Mouse (Mus musculus): Measurements from ENCODE around the gene Cpped1. TPM values are rescaled to one million over a fixed set of nuclear protein-coding genes. Genes with fewer than 3 reads are reported as not detected.

Gene Cpped1
- polyA plus RNA-seq, 1 experiment from 2014 or later: 17.6 TPM

DNA sequence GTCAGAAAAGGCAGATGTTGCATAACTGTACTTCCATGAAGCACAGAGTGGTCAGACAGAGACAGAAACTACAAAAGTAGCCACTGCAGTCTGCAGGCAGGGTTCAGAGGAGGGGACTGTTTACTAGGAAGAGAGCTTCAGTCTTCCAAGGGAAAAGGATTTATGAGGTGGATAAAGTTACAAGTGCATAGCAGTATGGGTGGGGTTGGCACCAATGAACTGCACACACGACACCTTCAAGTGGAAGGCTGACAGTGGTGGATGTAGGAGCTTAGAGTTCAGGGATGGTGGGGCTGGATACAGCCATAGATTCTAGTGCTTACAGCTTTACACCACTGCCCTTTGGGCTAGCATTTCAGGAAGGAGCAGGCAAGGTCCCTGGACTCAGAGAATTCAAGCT is 75.8 kb downstream of the Cpped1 start:
- Histone ChIP-seq H3K9ac (replicated peaks) (no peak overlapping the region), H3K4me2 (replicated peaks) (no peak overlapping the region)
- 86% methylated on average over 1 of the region's 1 CpGs for WGBS

DNA sequence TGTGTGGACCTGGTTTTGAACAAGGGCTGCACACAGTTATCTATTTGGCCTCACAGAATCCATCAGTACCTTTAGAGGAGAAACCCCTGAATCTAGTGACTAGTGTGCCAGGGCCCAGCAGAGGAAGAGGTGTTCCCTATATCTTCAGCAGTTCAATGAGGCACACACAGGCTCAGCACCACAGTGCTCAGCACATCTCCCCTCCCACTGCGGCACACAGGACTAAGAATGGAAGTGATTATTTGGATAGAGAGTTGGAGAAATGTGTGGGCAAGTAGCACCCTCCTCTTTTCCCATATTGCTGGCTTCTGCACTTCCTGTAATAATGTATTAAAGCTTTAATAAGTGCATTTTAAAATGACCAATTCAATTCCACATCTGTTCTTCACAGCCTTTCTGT is 80.4 kb downstream of the Cpped1 start:
- no peaks in the 10 kb centered on the region for H3K9me3 ChIP-seq
- no peak overlapping the region for H3K4me3 ChIP-seq (replicated peaks)
- peaks cover 21% of the 10 kb centered on the region for H3K4me1 ChIP-seq (replicated peaks)
- no peak for ATAC-seq
- 76% methylated on average over 1 of the region's 1 CpGs for WGBS
- no peak overlapping the region for H3K4me2 ChIP-seq (replicated peaks)
- no peak overlapping the region for H3K27ac ChIP-seq
- no peak overlapping the region for H3K9ac ChIP-seq (replicated peaks)
- no peaks in the 10 kb centered on the region for H3K27me3 ChIP-seq
- H3K36me3 ChIP-seq: no peaks in the 10 kb centered on the region

More for the DNA sequence above, 75.8 kb downstream of the Cpped1 start:
- H3K9me3 ChIP-seq: no peaks in the 10 kb centered on the region
- no peak overlapping the region for H3K27ac ChIP-seq
- H3K36me3 ChIP-seq: no peaks in the 10 kb centered on the region
- ATAC-seq: no peak
- no peaks in the 10 kb centered on the region for H3K4me1 ChIP-seq (replicated peaks)
- H3K4me3 ChIP-seq (replicated peaks): no peak overlapping the region
- no peaks in the 10 kb centered on the region for H3K27me3 ChIP-seq

DNA sequence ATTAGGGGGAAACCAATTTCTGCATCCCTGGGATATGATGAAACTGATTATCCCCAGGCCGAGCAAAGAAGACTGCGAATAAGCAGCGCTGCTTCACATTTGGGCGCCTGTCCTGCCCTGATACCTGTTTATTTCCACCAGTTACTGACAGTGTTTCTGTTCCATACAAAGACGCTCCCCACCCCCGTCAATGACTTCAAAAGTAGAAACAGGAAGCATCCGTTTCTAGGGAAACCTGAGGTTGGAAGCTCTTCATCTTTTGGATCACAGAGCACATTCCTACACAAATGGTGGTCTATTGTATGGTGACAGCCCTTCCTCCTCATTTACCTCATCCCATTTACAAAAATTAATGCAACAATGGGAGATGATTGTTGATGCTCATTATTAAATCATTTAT is 84.4 kb downstream of the Cpped1 start:
- ATAC-seq: no peak
- Histone ChIP-seq H3K9me3 (no peaks in the 10 kb centered on the region), H3K27ac (peak overlapping the region; percentile 78), H3K4me2 (replicated peaks) (no peak overlapping the region), H3K36me3 (no peaks in the 10 kb centered on the region), H3K9ac (replicated peaks) (no peak overlapping the region), H3K27me3 (no peaks in the 10 kb centered on the region), H3K4me3 (replicated peaks) (no peak overlapping the region), H3K4me1 (replicated peaks) (peaks cover 22% of the 10 kb centered on the region)
- 55% methylated on average over 7 of the region's 7 CpGs for WGBS

DNA sequence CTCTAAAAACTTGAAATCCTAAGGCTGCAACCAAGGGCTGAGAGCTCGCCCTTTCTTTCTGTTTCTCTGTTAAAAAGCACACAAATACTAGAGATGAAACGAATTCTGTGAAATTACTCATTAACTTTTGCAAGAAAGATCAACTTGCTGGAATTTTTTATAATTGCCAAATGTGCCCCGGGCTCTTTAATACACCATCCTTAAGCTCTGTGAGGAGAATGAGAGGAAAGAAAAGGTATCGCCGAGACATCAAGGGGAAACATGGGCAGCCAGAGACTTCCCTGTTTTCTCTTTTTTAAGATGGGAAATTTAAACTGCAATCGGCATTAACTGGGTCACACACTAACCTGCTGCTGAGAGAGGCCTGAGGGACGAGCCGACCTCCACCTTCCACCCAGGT is 84.9 kb downstream of the Cpped1 start:
- no peak for ATAC-seq
- H3K9me3 ChIP-seq: no peaks in the 10 kb centered on the region
- no peaks in the 10 kb centered on the region for H3K27me3 ChIP-seq
- peaks cover 22% of the 10 kb centered on the region for H3K4me1 ChIP-seq (replicated peaks)
- WGBS: 68% methylated on average over 8 of the region's 8 CpGs
- no peak overlapping the region for H3K9ac ChIP-seq (replicated peaks)
- no peaks in the 10 kb centered on the region for H3K36me3 ChIP-seq
- H3K4me3 ChIP-seq (replicated peaks): no peak overlapping the region
- H3K4me2 ChIP-seq (replicated peaks): no peak overlapping the region
- peak overlapping the region; percentile 78 for H3K27ac ChIP-seq

DNA sequence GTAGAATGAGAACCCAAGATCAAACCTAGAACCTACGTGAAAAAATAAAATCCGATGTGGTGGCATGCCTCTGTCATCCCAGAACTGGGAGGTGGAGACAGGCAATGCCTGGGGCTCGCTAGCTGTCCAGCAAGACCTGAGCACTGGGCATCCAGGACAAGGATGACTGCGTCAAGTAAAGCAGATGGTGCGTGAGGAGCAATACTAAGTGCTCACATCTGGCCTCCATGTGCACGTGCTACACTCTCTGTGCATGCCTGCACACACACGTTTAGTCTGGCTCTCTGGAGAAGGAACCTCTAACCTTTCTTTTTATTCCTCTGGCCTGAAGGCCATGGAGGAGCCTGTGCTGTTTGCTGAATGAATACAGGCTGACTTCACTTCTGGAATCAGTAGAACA is 88.5 kb downstream of the Cpped1 start:
- no peaks in the 10 kb centered on the region for H3K27me3 ChIP-seq
- no peak overlapping the region for H3K9ac ChIP-seq (replicated peaks)
- H3K4me1 ChIP-seq (replicated peaks): peaks cover 21% of the 10 kb centered on the region
- no peak overlapping the region for H3K4me3 ChIP-seq (replicated peaks)
- H3K36me3 ChIP-seq: no peaks in the 10 kb centered on the region
- no peak overlapping the region for H3K4me2 ChIP-seq (replicated peaks)
- 87% methylated on average over 7 of the region's 7 CpGs for WGBS
- H3K9me3 ChIP-seq: no peaks in the 10 kb centered on the region
- no peak for ATAC-seq
- no peak overlapping the region for H3K27ac ChIP-seq

DNA sequence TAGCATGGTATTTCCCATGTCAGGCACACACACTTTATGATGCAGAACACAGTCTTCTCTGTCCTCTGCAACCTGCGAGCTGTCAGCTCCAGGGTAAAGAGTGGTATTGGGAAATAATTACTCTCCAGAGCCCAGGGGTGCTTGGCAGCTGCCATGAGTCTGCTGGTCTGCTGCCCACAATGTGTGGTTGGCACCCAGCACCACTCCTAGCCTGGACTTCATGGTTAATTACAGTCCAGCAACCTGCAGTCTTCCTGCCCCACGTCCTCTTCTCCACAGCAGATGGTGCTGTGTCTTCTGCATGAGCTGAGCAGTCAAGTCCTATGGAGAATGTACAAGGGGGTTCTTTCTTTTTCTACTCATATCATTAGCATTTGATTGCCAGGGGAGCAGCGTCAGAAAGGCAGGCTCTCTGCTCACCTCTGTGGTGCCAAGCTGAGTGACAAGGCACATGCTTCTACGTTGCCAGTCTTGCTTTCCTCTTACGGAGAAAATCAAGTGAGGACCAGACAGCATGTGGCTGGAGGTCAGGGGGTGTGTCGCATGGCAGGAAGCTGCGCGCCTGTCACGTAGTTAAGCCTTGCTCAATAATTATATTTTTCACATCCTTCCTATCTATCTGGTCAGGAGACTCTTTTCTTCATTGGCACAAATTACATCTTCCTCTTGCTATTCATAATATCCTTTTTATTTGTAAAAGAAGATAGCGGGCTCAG is 94.2 kb downstream of the Cpped1 start:
- no peak overlapping the region for H3K4me2 ChIP-seq (replicated peaks)
- no peak overlapping the region for H3K9ac ChIP-seq (replicated peaks)
- ATAC-seq: peak; percentile 45

DNA sequence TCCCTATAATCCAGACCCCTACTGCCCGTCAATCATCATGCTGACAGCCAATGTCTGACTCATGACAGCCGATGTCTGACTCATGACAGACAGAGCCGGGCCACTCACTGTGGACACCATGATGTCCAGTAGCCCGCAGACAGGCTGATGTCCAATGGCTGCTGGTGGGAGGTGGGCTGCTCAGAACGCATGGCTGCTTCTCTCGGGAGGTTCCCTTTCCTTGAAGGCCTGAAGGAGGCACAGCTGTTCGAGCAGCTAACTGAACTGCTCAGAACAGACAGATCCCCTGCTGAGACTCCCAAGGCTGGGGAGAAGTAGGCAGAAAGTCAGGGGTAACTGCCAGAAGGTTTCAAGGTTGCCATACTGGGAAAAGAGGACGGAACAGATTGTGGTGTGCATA is 97.1 kb downstream of the Cpped1 start:
- H3K4me3 ChIP-seq (replicated peaks): no peak overlapping the region
- H3K27ac ChIP-seq: no peak overlapping the region
- no peaks in the 10 kb centered on the region for H3K36me3 ChIP-seq
- H3K9me3 ChIP-seq: no peaks in the 10 kb centered on the region
- ATAC-seq: no peak
- H3K9ac ChIP-seq (replicated peaks): no peak overlapping the region
- 0 out of 2 replicates have a peak, but pooled peaks cover 12% of the 10 kb centered on the region for H3K4me1 ChIP-seq (replicated peaks)
- WGBS: 76% methylated on average over 8 of the region's 8 CpGs
- no peak overlapping the region for H3K4me2 ChIP-seq (replicated peaks)
- no peaks in the 10 kb centered on the region for H3K27me3 ChIP-seq

More for the DNA sequence above, 94.2 kb downstream of the Cpped1 start:
- H3K4me1 ChIP-seq (replicated peaks): 0 out of 2 replicates have a peak, but pooled peaks cover 9% of the 10 kb centered on the region
- no peak overlapping the region for H3K4me3 ChIP-seq (replicated peaks)
- H3K36me3 ChIP-seq: no peaks in the 10 kb centered on the region
- no peaks in the 10 kb centered on the region for H3K27me3 ChIP-seq
- peak overlapping the region; percentile 25; the same call in 1 of the 2 replicates for H3K27ac ChIP-seq
- WGBS: 68% methylated on average over 10 of the region's 10 CpGs
- no peaks in the 10 kb centered on the region for H3K9me3 ChIP-seq

DNA sequence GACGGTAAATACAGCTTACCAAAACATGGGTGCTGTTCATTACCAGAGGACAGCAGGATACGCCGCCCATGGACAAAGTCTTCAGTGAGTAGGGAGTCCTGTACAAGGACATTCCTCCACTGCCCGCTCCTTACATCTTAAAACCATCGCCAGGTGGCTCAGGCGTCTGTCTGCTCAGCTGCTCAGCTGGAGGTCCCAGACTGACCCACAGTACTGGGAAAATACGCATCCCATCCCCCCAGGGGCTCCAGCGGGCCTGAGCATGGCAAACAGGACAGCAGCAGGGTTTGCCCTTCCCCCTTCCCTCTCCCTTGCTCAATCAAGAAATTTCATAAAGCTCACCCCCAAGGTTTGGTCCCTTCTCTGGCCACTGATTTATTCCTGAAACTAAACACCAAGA is 99.6 kb downstream of the Cpped1 start:
- Histone ChIP-seq H3K36me3 (no peaks in the 10 kb centered on the region), H3K9me3 (no peaks in the 10 kb centered on the region), H3K4me1 (replicated peaks) (0 out of 2 replicates have a peak, but pooled peaks cover 3% of the 10 kb centered on the region), H3K4me3 (replicated peaks) (no peak overlapping the region), H3K9ac (replicated peaks) (no peak overlapping the region), H3K27ac (no peak overlapping the region), H3K4me2 (replicated peaks) (no peak overlapping the region), H3K27me3 (no peaks in the 10 kb centered on the region)
- 47% methylated on average over 8 of the region's 8 CpGs for WGBS
- ATAC-seq: no peak

DNA sequence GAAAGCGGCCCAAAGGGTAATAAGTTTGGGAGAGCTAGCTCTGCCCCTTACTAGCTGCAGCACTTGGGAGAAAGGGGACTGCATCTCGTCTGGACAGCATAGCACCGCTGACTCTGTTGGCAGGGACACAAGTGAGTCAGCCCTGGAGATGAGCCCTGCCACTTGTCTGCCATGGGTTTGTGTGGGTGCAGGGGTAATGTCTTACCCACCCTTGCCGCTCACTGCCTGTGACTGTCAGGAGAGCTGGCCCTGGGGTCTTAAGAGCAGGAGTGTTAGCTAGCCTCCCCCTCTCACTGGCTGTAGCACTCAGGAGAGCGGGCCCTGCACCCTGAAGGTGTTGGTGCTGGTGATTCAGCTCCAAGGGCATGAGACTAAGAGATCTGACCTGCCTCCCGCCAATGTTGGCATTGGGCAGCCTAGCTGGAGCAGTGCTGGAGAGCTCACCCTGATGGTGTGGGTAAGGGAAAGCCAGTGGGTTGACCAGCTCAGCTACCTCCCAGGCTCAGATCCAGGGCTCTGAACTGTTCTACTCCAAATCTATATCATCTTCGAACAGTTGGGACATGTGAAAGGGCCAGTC is 107.2 kb downstream of the Cpped1 start:
- Histone ChIP-seq H3K4me1 (replicated peaks) (no peaks in the 10 kb centered on the region), H3K4me2 (replicated peaks) (no peak overlapping the region), H3K4me3 (replicated peaks) (no peak overlapping the region), H3K27me3 (no peaks in the 10 kb centered on the region), H3K9ac (replicated peaks) (no peak overlapping the region), H3K36me3 (peaks cover 5% of the 10 kb centered on the region), H3K9me3 (no peaks in the 10 kb centered on the region), H3K27ac (no peak overlapping the region)
- ATAC-seq: 0 out of 2 replicates have a peak, but pooled peaks have one; percentile 9
- 92% methylated on average over 7 of the region's 7 CpGs for WGBS

DNA sequence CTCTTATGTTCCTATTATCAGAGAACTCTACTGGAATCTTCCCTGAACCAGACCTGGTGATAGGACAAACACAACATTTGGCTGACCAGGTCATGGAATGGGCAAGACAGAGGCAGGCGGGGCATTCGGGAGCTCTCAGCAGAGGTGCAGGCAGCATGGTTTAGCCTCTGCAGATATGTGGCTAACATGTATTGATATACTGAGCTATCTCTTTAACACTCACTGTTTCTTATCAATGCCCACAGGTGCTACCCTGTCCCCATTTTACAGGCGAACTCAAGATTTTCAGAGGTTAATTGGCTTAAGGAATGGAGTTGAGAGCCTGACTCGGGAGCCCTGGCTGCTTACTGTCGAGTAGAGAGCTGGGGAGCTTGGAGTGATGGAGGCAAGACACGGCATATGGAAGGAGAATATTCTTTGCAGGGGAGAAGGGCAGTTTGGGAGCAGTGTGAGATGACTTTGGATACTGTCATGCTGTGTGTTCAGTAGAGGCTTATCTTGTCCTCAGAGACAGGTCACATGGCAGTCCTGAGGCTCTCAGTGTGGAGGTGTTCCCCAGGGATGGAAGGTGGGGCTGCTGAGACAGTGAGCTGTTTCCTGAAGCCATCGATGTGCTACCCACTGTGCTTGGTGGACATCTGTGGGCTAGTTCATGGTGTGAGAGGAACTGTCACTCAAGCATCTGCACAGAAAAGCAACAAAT is 113.3 kb downstream of the Cpped1 start:
- Histone ChIP-seq H3K9me3 (no peaks in the 10 kb centered on the region), H3K9ac (replicated peaks) (no peak overlapping the region), H3K36me3 (no peaks in the 10 kb centered on the region), H3K27me3 (no peaks in the 10 kb centered on the region), H3K27ac (no peak overlapping the region), H3K4me1 (replicated peaks) (no peaks in the 10 kb centered on the region), H3K4me3 (replicated peaks) (no peak overlapping the region), H3K4me2 (replicated peaks) (no peak overlapping the region)
- 83% methylated on average over 7 of the region's 7 CpGs for WGBS
- ATAC-seq: no peak

DNA sequence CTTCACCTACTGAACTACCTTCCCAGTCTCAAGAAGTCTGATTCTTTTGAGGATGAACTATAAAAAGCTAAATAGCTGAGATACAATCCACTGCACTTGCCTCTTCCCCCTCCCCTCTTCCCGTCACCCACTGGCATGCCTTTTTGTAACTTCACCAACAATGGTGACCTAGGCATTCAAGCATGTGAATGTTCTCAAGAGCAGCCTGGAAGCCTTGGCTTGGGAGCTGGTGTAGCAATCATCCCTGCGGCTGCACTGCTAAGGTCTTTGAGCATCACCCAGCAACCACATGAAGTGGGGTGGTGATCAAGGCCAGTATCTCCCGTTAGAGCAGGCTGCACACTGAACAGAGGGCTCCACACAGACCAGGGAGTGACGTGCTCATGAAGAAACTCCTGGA is 114.6 kb downstream of the Cpped1 start:
- ATAC-seq: no peak
- Histone ChIP-seq H3K4me2 (replicated peaks) (no peak overlapping the region), H3K9ac (replicated peaks) (no peak overlapping the region), H3K9me3 (no peaks in the 10 kb centered on the region), H3K4me1 (replicated peaks) (no peaks in the 10 kb centered on the region), H3K4me3 (replicated peaks) (no peak overlapping the region), H3K27me3 (no peaks in the 10 kb centered on the region), H3K36me3 (no peaks in the 10 kb centered on the region), H3K27ac (no peak overlapping the region)
- WGBS: 51% methylated on average over 4 of the region's 4 CpGs

DNA sequence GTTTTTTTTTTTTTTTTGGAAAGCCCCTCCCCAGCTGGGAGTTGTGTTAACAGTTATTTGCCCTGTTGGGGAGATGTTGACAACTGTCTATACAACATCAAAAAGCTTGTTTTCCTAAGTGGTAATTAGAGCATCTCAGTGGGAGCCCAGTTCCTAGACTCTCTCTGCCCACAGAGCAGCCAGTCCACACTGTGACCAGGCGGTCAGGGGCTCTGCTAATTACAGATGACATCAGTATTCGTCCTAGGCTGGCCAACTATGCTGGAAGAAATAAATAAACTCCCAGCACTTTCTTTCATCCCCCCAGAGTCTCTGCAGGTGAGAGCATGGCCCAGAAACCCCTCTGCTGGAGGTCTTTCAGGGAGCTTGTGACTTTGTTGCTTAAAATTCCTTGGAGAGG is 115.9 kb downstream of the Cpped1 start:
- no peaks in the 10 kb centered on the region for H3K27me3 ChIP-seq
- no peaks in the 10 kb centered on the region for H3K4me1 ChIP-seq (replicated peaks)
- H3K27ac ChIP-seq: no peak overlapping the region
- H3K4me3 ChIP-seq (replicated peaks): no peak overlapping the region
- no peaks in the 10 kb centered on the region for H3K36me3 ChIP-seq
- no peaks in the 10 kb centered on the region for H3K9me3 ChIP-seq
- H3K4me2 ChIP-seq (replicated peaks): no peak overlapping the region
- WGBS: 21% methylated on average over 2 of the region's 2 CpGs
- no peak for ATAC-seq
- no peak overlapping the region for H3K9ac ChIP-seq (replicated peaks)
